Mouse (Mus musculus) thymus, postnatal 36 days (tissue): ENCODE measurements at regions not wholly inside any gene's neighbourhood (a gene's known extent, or its start where the extent isn't known, plus 50 kb on each side); places are given as distances from the start of the nearest gene placed in this dataset.

Source experiments
- DNase-seq, 2 experiments: peaks; one replicate each; pipeline ENCODE4 v3.0.0; 2022; ENCODE audit warnings: mixed read lengths in 2 of 2

GRCm38 (mm10) chr13:70134544-70134943 is 332.3 kb downstream of the Med10 start:
- DNase-seq = no peak

- no peak for DNase-seq
Measured at GRCm38 (mm10) chr13:70136209-70136608, 334.0 kb downstream of the Med10 start.

- no peak for DNase-seq
Measured at GRCm38 (mm10) chr13:70144461-70144860, 342.3 kb downstream of the Med10 start.

- no peak for DNase-seq
Measured at GRCm38 (mm10) chr13:70145466-70145865, 343.3 kb downstream of the Med10 start.

- DNase-seq = no peak
Measured at GRCm38 (mm10) chr13:70149041-70149898, 347.1 kb downstream of the Med10 start.

GRCm38 (mm10) chr13:70149899-70150184 is 347.6 kb downstream of the Med10 start:
- DNase-seq = no peak

GRCm38 (mm10) chr13:70153062-70153461 is 350.9 kb downstream of the Med10 start:
- no peak for DNase-seq

- no peak for DNase-seq
Measured at GRCm38 (mm10) chr13:70155596-70155995, 353.4 kb downstream of the Med10 start.

- no peak for DNase-seq
Measured at GRCm38 (mm10) chr13:70156975-70157588, 354.9 kb downstream of the Med10 start.

- no peak for DNase-seq
Measured at GRCm38 (mm10) chr13:70159065-70159464, 356.9 kb downstream of the Med10 start.

GRCm38 (mm10) chr13:70159604-70160003 is 357.4 kb downstream of the Med10 start:
- DNase-seq = no peak

- no peak for DNase-seq
Measured at GRCm38 (mm10) chr13:70162115-70162514, 359.9 kb downstream of the Med10 start.

- DNase-seq = no peak
Measured at GRCm38 (mm10) chr13:70165511-70166225, 363.5 kb downstream of the Med10 start.

- no peak for DNase-seq
Measured at GRCm38 (mm10) chr13:70167747-70168146, 365.6 kb downstream of the Med10 start.

- DNase-seq = no peak
Measured at GRCm38 (mm10) chr13:70168906-70169305, 366.7 kb downstream of the Med10 start.

- no peak for DNase-seq
Measured at GRCm38 (mm10) chr13:70177066-70177465, 374.9 kb downstream of the Med10 start.

GRCm38 (mm10) chr13:70178073-70178491 is 375.9 kb downstream of the Med10 start:
- no peak for DNase-seq

GRCm38 (mm10) chr13:70190978-70191377 is 388.8 kb downstream of the Med10 start:
- no peak for DNase-seq

GRCm38 (mm10) chr13:70192101-70193025 is 390.2 kb downstream of the Med10 start:
- DNase-seq = no peak

- DNase-seq = no peak
Measured at GRCm38 (mm10) chr13:70193270-70193669, 391.1 kb downstream of the Med10 start.

GRCm38 (mm10) chr13:70195854-70196253 is 393.7 kb downstream of the Med10 start:
- no peak for DNase-seq

GRCm38 (mm10) chr13:70198638-70199037 is 396.4 kb downstream of the Med10 start:
- DNase-seq = no peak

GRCm38 (mm10) chr13:70199087-70199486 is 396.9 kb downstream of the Med10 start:
- DNase-seq = no peak
